Mouse (Mus musculus) heart, adult 2 months (tissue): Measurements from ENCODE around the gene Slfn14.
"Not testable (repeated sequence)": the region's sequence is repeated elsewhere in the genome, so short reads cannot be mapped to it uniquely, and the experiment has no call there.

Experiments
- CTCF ChIP-seq: fragments of 200-600 bp; IDR thresholded peaks from 2 replicates; pipeline ENCODE4 v1.8.1; 2022; ENCODE audit warnings: antibody characterized with exemption, mild to moderate bottlenecking, moderate library complexity
- EP300 ChIP-seq: fragments of 200-500 bp; IDR thresholded peaks from 2 replicates; pipeline ENCODE4 v1.6.1; 2011; ENCODE audit warnings: low read depth, low read length, control low read depth; ENCODE audit not compliant: insufficient read depth
- POLR2A ChIP-seq: fragments of 200-500 bp; IDR thresholded peaks from 2 replicates; pipeline ENCODE4 v1.6.1; 2011; ENCODE audit warnings: mild to moderate bottlenecking, low read depth, low read length, control low read depth; ENCODE audit not compliant: insufficient read depth

GRCm38 (mm10) chr11:83237390-83237789 is 49.1 kb downstream of the Slfn14 start:
- not testable (repeated sequence) for TF ChIP-seq EP300, CTCF, POLR2A
